Mouse (Mus musculus): ENCODE results near the gene Gp1ba. TPM values are rescaled to one million over a fixed set of nuclear protein-coding genes. Genes with fewer than 3 reads are reported as not detected.

Gp1ba gene
- polyA plus RNA-seq (2016; fragmentation: Nextera tagmentation; extraction: Ambion mirVana): 1.4 and 2.2 TPM in 2 replicates

GRCm38 (mm10) chr11:70638714-70639278 is at the start of gene Gp1ba:
Gene Gp1ba, plus strand, starts transcription at chr11:70639122.
- Histone ChIP-seq H3K9ac (peak within 1 kb of the TSS; percentile 28; the same call in 1 of the 2 replicates), H3K4me2 (peak within 1 kb of the TSS; percentile 34), H3K9me3 (replicated peaks) (no peaks in the 10 kb centered on the region), H3K36me3 (peaks cover 12% of the 10 kb centered on the region), H3K27ac (ENCODE audit: poor library complexity, severe bottlenecking) (peak within 1 kb of the TSS; percentile 39), H3K27me3 (replicated peaks) (no peaks in the 10 kb centered on the region), H3K4me3 (no peak within 1 kb of the TSS), H3K4me1 (replicated peaks) (peaks cover 21% of the 10 kb centered on the region)
- 1% methylated on average over 5 of the region's 5 CpGs for WGBS
- ATAC-seq (ENCODE audit: insufficient number of reproducible peaks, low FRiP score): peak; percentile 81

DNA sequence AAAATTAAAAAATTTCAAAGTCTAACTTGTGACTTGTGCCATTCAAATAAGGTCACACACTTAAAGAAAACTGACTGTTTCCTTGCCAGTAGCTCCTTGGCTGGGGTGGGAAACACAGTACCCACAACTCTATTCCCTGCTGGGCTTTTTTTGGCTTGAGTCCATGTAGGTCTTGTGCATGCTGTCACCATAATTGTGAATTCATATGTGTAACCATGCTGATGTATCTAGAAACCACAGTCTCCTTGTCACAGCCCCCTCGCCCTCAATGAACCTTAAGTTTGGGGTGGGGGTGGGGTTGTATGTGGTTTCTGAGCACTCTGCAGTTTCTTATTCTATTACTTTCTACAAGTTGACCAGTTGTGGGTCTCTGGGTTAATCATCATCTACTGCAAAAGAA is 47.2 kb upstream of the Gp1ba start:
- Histone ChIP-seq H3K4me1 (replicated peaks) (peaks cover 14% of the 10 kb centered on the region), H3K9ac (no peak overlapping the region), H3K4me3 (no peak overlapping the region), H3K4me2 (no peak overlapping the region), H3K27me3 (replicated peaks) (no peaks in the 10 kb centered on the region), H3K36me3 (no peaks in the 10 kb centered on the region), H3K27ac (ENCODE audit: poor library complexity, severe bottlenecking) (no peak overlapping the region), H3K9me3 (replicated peaks) (no peaks in the 10 kb centered on the region)
- ATAC-seq (ENCODE audit: insufficient number of reproducible peaks, low FRiP score): no peak
- WGBS: 91% methylated on average over 1 of the region's 1 CpGs

DNA sequence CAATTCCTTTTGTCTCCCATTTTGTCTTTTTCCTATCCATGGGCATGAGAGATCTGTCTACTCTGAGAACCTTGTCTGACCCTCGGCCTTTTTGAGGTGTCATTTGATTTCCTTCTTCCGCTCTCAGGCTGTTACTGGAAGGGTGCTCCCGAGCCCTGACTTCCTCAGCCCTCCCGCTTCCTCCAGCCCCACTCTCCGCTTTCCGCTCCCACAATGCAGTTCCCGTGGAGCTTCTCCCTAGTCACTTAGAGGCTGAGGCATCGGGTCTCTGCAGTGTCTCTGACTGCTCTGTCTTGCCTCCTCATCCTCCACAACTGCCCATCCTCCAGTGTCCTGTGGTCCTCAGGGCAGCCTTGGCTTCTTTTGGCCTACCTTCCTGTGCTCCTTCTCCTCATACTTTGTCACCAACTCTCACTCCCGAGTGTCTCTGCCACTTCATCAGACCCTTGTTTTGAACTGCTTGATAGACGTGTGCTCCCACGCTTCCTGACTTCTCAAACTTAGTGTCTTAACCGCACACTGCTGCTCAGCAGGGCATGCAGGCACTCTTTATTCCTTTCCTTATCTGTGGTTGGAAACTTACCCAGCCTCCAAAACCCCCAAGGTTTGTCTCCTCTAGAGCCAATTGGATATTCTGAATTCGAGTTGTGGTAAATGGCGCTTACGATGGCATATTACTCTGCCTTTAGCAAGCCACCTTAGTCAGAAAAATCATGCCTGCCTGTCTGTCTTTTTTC is 44.5 kb upstream of the Gp1ba start:
- Histone ChIP-seq H3K9ac (no peak overlapping the region), H3K4me1 (replicated peaks) (peaks cover 14% of the 10 kb centered on the region), H3K36me3 (peaks cover 25% of the 10 kb centered on the region), H3K9me3 (replicated peaks) (no peaks in the 10 kb centered on the region), H3K27ac (ENCODE audit: poor library complexity, severe bottlenecking) (no peak overlapping the region), H3K27me3 (replicated peaks) (no peaks in the 10 kb centered on the region), H3K4me3 (no peak overlapping the region), H3K4me2 (no peak overlapping the region)
- no peak for ATAC-seq (ENCODE audit: insufficient number of reproducible peaks, low FRiP score)
- 71% methylated on average over 15 of the region's 15 CpGs for WGBS

GRCm38 (mm10) chr11:70595638-70596037 is 43.3 kb upstream of the Gp1ba start:
- no peaks in the 10 kb centered on the region for H3K9me3 ChIP-seq (replicated peaks)
- no peak overlapping the region for H3K27ac ChIP-seq (ENCODE audit: poor library complexity, severe bottlenecking)
- H3K36me3 ChIP-seq: peaks cover 32% of the 10 kb centered on the region
- no peaks in the 10 kb centered on the region for H3K27me3 ChIP-seq (replicated peaks)
- H3K9ac ChIP-seq: no peak overlapping the region
- H3K4me2 ChIP-seq: no peak overlapping the region
- peaks cover 14% of the 10 kb centered on the region for H3K4me1 ChIP-seq (replicated peaks)
- ATAC-seq (ENCODE audit: insufficient number of reproducible peaks, low FRiP score): no peak
- WGBS: 54% methylated on average over 2 of the region's 2 CpGs
- no peak overlapping the region for H3K4me3 ChIP-seq

DNA sequence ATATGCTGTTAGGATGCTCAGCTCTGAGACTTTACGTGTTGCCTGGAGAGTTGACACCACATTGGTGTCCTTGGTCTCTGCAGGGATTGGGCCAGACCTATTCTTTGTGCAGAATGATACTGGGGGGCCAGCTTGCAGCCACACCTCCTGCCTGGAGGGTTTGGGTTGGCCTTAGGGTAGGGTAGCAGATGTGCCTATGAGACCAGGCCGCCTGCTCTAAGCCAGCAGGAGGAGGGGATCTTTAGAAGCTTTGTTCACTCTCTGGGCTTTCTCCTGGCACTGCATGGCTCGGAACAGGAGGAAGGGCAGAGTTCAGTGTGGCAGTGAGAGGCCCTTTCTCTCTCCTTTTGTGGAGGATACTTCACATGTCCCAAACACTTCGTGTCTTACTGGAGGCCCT is 42.8 kb upstream of the Gp1ba start:
- Histone ChIP-seq H3K4me3 (no peak overlapping the region), H3K4me1 (replicated peaks) (peaks cover 14% of the 10 kb centered on the region), H3K9me3 (replicated peaks) (no peaks in the 10 kb centered on the region), H3K9ac (no peak overlapping the region), H3K27me3 (replicated peaks) (no peaks in the 10 kb centered on the region), H3K36me3 (peaks cover 32% of the 10 kb centered on the region), H3K4me2 (no peak overlapping the region), H3K27ac (ENCODE audit: poor library complexity, severe bottlenecking) (no peak overlapping the region)
- 77% methylated on average over 4 of the region's 4 CpGs for WGBS
- no peak for ATAC-seq (ENCODE audit: insufficient number of reproducible peaks, low FRiP score)

DNA sequence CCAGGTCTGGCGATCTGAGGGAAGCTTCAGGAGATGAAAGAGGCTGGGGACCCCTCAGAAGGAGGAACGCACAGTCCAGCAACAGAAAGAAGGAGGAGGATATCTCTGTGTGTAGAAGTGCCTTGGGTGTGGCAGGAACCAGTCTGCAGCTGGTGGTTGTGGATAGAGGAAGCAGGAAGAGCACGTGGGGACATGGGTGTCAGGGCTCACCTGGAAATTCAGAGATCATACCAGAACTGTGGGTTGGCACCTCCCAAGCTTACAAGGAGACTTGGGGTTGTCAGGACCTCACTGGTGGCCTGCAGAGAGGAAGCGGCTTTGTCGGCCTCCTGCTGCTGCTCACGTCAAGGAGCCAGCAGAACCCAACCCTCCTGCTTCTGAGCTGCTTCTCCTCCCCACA is 41.6 kb upstream of the Gp1ba start:
- Histone ChIP-seq H3K9ac (no peak overlapping the region), H3K36me3 (peaks cover 43% of the 10 kb centered on the region), H3K4me2 (no peak overlapping the region), H3K4me1 (replicated peaks) (peaks cover 14% of the 10 kb centered on the region), H3K9me3 (replicated peaks) (no peaks in the 10 kb centered on the region), H3K27ac (ENCODE audit: poor library complexity, severe bottlenecking) (no peak overlapping the region), H3K4me3 (no peak overlapping the region), H3K27me3 (replicated peaks) (no peaks in the 10 kb centered on the region)
- no peak for ATAC-seq (ENCODE audit: insufficient number of reproducible peaks, low FRiP score)
- WGBS: 70% methylated on average over 6 of the region's 6 CpGs

- no peak for ATAC-seq (ENCODE audit: insufficient number of reproducible peaks, low FRiP score)
Measured at GRCm38 (mm10) chr11:70598451-70598953, 40.4 kb upstream of the Gp1ba start.

GRCm38 (mm10) chr11:70605024-70605566 is 33.8 kb upstream of the Gp1ba start:
- Histone ChIP-seq H3K9ac (no peak overlapping the region), H3K36me3 (peaks cover 88% of the 10 kb centered on the region), H3K4me1 (replicated peaks) (no peaks in the 10 kb centered on the region), H3K27ac (ENCODE audit: poor library complexity, severe bottlenecking) (no peak overlapping the region), H3K27me3 (replicated peaks) (no peaks in the 10 kb centered on the region), H3K4me3 (no peak overlapping the region), H3K9me3 (replicated peaks) (no peaks in the 10 kb centered on the region), H3K4me2 (no peak overlapping the region)
- 50% methylated on average over 14 of the region's 14 CpGs for whole genome bisulfite sequencing
- ATAC-seq (ENCODE audit: insufficient number of reproducible peaks, low FRiP score): no peak

More at GRCm38 (mm10) chr11:70598451-70598953, 40.4 kb upstream of the Gp1ba start:
- Histone ChIP-seq H3K27ac (ENCODE audit: poor library complexity, severe bottlenecking) (no peak overlapping the region), H3K4me3 (no peak overlapping the region), H3K9me3 (replicated peaks) (no peaks in the 10 kb centered on the region), H3K4me1 (replicated peaks) (peaks cover 14% of the 10 kb centered on the region), H3K36me3 (peaks cover 54% of the 10 kb centered on the region), H3K27me3 (replicated peaks) (no peaks in the 10 kb centered on the region), H3K4me2 (no peak overlapping the region), H3K9ac (no peak overlapping the region)
- WGBS: 89% methylated on average over 9 of the region's 9 CpGs

DNA sequence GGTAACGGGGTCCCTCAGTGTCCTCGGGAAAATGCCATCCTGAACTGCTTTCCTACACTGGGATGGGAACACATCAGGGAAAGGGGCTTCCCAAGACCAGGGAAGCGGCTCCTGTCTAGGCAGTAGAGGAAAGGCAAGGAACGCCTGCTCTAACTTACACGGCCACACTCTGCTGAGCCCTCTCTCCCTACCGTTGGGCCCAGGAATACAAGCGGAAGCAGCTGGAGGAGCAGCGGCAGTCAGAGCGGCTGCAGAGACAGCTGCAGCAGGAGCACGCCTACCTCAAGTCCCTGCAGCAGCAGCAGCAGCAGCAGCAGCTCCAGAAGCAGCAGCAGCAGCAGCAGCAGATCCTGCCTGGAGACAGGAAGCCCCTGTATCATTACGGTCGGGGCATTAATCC is 32.2 kb upstream of the Gp1ba start:
- ATAC-seq (ENCODE audit: insufficient number of reproducible peaks, low FRiP score): no peak
- no peak overlapping the region for H3K9ac ChIP-seq
- 72% methylated on average over 12 of the region's 12 CpGs for WGBS
- H3K4me2 ChIP-seq: no peak overlapping the region
- H3K4me1 ChIP-seq (replicated peaks): no peaks in the 10 kb centered on the region
- H3K36me3 ChIP-seq: peaks cover 99% of the 10 kb centered on the region
- H3K9me3 ChIP-seq (replicated peaks): no peaks in the 10 kb centered on the region
- H3K27me3 ChIP-seq (replicated peaks): no peaks in the 10 kb centered on the region
- no peak overlapping the region for H3K4me3 ChIP-seq
- H3K27ac ChIP-seq (ENCODE audit: poor library complexity, severe bottlenecking): no peak overlapping the region

DNA sequence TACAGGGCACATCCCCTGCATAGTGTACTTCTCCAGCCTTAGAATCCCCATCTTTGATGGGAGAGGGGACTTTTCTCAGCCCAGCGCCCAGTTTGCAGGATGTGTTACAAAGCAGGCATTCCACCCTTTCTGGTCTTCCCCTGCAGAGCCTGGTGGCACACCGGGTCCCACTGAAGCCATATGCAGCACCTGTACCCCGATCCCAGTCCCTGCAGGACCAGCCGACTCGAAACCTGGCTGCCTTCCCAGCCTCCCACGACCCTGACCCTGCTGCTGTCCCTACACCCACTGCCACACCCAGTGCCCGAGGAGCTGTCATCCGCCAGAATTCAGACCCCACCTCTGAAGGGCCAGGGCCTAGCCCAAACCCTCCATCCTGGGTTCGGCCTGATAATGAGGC is 31.3 kb upstream of the Gp1ba start:
- WGBS: 87% methylated on average over 9 of the region's 9 CpGs
- Histone ChIP-seq H3K27me3 (replicated peaks) (no peaks in the 10 kb centered on the region), H3K9me3 (replicated peaks) (no peaks in the 10 kb centered on the region), H3K4me2 (no peak overlapping the region), H3K36me3 (peaks cover 98% of the 10 kb centered on the region), H3K9ac (no peak overlapping the region), H3K4me1 (replicated peaks) (no peaks in the 10 kb centered on the region), H3K4me3 (no peak overlapping the region), H3K27ac (ENCODE audit: poor library complexity, severe bottlenecking) (no peak overlapping the region)
- ATAC-seq (ENCODE audit: insufficient number of reproducible peaks, low FRiP score): no peak

DNA sequence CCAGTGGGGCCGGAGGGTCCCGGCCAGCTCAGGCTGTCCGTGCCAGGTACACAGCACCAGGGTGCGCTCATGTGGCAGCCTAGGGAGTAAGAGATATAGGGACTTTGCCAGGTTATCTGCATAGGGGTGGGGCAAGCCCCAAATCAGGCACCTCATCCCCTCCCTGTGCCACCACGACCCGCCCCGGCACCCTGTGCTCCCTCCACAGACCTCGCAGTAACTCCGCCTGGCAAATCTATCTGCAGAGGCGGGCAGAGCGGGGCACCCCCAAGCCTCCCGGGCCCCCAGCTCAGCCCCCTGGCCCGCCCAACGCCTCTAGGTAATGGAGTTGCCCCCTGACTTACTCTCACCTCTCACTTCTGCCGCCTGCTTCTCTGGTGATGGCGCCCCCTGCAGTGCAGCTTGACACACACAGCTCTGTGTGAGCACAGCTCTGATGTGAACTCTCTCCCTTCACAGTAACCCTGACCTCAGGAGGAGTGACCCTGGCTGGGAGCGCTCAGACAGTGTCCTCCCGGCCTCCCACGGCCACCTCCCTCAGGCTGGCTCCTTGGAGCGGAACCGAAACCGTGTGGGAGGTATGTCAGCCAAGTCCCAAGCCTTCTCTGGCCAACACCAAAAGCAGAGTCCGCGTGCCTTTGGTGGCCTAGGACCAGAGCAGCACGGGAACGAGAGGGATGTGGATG is 30.4 kb upstream of the Gp1ba start:
- Histone ChIP-seq H3K4me2 (no peak overlapping the region), H3K27me3 (replicated peaks) (no peaks in the 10 kb centered on the region), H3K9ac (no peak overlapping the region), H3K4me1 (replicated peaks) (no peaks in the 10 kb centered on the region), H3K36me3 (peaks cover 98% of the 10 kb centered on the region), H3K27ac (ENCODE audit: poor library complexity, severe bottlenecking) (no peak overlapping the region), H3K4me3 (no peak overlapping the region), H3K9me3 (replicated peaks) (no peaks in the 10 kb centered on the region)
- ATAC-seq (ENCODE audit: insufficient number of reproducible peaks, low FRiP score): no peak
- 88% methylated on average over 26 of the region's 26 CpGs for WGBS
